Mouse (Mus musculus) gastrocnemius, postnatal 10 days (tissue): ENCODE data around the gene Cop1. TPM values are rescaled to one million over a fixed set of nuclear protein-coding genes. Genes with fewer than 3 reads are reported as not detected.
A peak's percentile ranks its signal among the peaks of the same experiment; 100 is the strongest.

ENCODE experiments used
- DNase-seq: peaks from one replicate; pipeline ENCODE4 v3.0.0; 2021; ENCODE audit warnings: mixed read lengths
- long read RNA-seq, 2 experiments: library from polyadenylated mRNA; stranded (forward); transcript quantifications; one replicate each; pipeline ENCODE4 v2.0.0; 2021
- total RNA-seq, 2 experiments: library from RNA; stranded (reverse); gene quantifications; 2 replicates each; pipeline ENCODE4 v1.2.3; 2021

The Cop1 gene
- total RNA-seq, result 100 to 1,000 TPM; 112 to 131 TPM
- long read RNA-seq, experiment 1, full-length matches to known transcripts, result 84 of 144 reads
- long read RNA-seq, experiment 1, partial matches to known transcripts, result 4 of 144 reads
- long read RNA-seq, experiment 1, other reads (novel, unspliced or antisense), result 56 of 144 reads
- long read RNA-seq, experiment 2, full-length matches to known transcripts, result 82 of 125 reads
- long read RNA-seq, experiment 2, partial matches to known transcripts, result 1 of 125 reads
- long read RNA-seq, experiment 2, other reads (novel, unspliced or antisense), result 42 of 125 reads

DNA sequence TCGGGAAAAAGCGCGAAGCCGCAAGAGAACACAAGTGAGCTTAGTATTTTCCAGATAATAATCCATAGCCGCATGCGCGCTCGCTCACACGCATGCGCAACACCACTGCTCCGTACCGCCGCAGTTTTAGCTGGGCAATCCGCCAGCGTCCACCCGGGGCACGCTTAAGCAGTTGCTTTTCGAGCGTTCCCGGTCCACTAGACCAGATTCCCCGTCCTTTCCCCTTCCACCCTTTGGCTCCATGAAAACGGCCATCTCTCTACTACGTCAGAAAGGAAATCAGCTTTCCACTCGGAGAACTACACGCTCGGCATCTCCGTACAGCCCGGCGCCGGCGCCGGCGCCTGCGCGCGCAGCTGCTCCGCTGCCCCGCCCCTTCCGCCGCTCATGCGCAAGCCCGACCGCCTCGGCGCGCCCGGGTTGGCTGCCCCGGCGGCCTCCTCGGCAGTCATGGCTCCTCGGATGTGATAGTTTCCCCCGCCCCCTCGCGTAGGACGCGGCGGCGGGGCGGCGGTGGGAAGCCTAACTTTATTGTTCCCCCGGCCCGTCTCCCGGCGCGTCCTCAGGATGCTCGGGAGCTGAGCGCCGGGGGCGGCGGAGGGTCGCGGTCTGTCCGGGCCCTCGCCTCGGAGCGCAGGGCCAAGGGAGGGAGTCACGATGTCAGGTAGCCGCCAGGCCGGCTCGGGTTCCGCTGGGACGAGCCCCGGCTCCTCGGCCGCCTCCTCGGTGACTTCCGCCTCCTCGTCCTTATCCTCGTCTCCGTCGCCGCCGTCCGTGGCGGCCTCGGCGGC lies at the start of gene Cop1:
Gene Cop1 (plus strand): TSS at position 540 of the 791 bp plus-strand sequence.
- DNase-seq, result peak; percentile 92

- DNase-seq, result no peak
Measured at GRCm38 (mm10) chr1:159186741-159187140, 45.4 kb upstream of the Cop1 start.

- DNase-seq, result no peak
Measured at GRCm38 (mm10) chr1:159198603-159199002, 33.5 kb upstream of the Cop1 start.

GRCm38 (mm10) chr1:159199606-159200005 lies 32.5 kb upstream of the Cop1 start:
- DNase-seq, result no peak

GRCm38 (mm10) chr1:159201220-159201619 lies 30.9 kb upstream of the Cop1 start:
- DNase-seq, result no peak

- DNase-seq, result no peak
Measured at GRCm38 (mm10) chr1:159211711-159212110, 20.4 kb upstream of the Cop1 start.

GRCm38 (mm10) chr1:159217437-159217836 lies 14.7 kb upstream of the Cop1 start:
- no peak for DNase-seq

GRCm38 (mm10) chr1:159222046-159222445 lies 10.1 kb upstream of the Cop1 start:
- DNase-seq, result no peak

GRCm38 (mm10) chr1:159225064-159225824 lies 6.9 kb upstream of the Cop1 start:
- no peak for DNase-seq

- DNase-seq, result peak; percentile 40
Measured at GRCm38 (mm10) chr1:159232572-159233261, 597 bp downstream of the Cop1 start.

GRCm38 (mm10) chr1:159233426-159233825 lies 1.3 kb downstream of the Cop1 start:
- no peak for DNase-seq

DNA sequence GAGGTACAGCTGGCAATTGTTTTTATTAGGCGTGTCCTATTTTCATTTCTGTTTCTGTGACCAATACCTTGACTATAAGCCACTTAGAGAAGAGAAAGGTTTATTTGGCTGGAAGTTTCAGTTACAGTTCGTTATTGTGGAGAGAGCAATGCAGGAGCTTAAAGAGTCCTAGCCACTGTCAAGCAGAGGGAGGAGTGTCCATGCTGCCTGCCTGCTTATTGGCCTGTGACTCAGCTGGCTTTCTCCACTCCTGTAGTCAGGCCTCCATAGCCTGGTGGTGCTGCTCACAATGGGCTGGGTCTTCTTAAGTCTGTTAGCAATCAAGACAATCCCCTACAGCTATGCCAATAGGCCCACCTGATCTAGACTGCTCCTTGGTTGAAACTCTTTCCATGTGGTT lies 2.4 kb downstream of the Cop1 start:
- no peak for DNase-seq

DNA sequence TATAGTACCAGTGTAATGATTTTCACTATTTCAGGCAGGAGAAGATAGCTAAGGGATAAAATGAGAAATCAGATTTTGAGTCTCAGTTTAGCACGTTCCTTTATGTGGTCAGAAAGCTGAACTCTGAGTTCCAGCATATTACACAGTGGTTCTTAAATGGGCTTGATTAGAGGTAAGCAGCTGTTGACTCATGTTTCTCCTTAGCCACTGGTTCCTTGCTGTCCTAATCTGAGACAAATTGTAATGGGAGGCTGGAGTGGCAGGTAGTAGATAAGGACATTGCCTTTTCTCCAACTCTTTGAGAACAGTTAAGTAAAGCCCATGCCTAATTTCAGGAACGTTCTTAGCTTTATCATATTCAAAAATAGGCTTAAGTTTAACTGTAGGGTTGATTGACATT lies 3.6 kb downstream of the Cop1 start:
- DNase-seq, result no peak

DNA sequence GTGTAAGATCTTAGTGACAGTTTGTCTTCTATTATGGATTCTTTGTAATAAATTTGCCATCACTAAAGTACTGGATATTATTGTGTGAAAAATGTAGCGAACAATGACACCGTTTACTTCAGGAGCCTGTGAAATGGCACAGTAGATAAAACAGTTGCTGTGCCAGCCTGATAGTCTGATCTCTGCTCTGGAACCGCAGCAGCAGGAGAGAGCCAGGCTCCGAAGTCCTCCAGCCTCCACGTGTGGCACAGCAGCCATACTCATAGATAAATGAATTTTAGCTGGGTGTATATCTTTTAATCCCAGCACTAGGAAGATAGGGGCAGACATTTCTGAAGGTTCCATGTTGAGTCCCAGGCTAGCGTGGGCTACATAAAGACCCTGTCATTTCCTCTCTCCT lies 6.0 kb downstream of the Cop1 start:
- no peak for DNase-seq

DNA sequence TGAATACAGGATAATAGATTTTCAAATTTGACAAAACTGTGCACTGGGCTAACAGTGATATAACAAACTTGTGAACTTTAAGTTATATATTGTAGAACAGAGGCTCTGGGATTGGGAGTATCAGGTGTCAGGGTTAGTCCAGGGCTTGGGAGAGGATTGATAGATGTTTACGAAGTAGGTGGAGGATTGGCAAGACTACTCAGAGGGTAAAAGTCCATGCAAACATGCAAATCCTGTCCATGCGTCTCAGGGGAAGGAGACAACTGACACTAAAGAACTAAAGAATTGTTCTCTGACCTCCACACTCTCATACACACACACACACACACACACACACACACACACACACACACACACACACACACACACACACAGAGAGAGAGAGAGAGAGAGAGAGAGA lies 18.2 kb downstream of the Cop1 start:
- no peak for DNase-seq

DNA sequence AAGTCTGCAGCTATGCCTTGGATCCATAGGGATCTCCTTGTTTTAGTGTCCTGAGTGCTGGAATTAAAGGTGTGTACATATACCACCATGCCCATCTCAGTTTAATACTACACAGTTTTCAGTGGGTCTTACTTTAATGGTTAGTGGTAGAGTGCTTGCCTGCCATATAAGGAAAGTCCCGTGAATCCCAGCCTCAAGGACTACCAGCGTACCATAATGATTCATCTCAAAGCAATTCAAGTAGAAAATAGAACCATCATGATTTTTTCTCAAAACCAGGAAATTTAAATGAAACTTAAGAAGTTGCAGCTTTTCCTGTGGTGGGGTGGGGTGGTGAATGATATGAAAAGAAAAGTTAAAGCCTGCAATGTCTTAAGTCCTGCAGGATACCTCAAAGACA lies 21.0 kb downstream of the Cop1 start:
- DNase-seq, result no peak

- DNase-seq, result no peak
Measured at GRCm38 (mm10) chr1:159254906-159255685, 23.0 kb downstream of the Cop1 start.

- no peak for DNase-seq
Measured at GRCm38 (mm10) chr1:159256543-159256942, 24.4 kb downstream of the Cop1 start.

- DNase-seq, result no peak
Measured at GRCm38 (mm10) chr1:159263820-159264219, 31.7 kb downstream of the Cop1 start.

DNA sequence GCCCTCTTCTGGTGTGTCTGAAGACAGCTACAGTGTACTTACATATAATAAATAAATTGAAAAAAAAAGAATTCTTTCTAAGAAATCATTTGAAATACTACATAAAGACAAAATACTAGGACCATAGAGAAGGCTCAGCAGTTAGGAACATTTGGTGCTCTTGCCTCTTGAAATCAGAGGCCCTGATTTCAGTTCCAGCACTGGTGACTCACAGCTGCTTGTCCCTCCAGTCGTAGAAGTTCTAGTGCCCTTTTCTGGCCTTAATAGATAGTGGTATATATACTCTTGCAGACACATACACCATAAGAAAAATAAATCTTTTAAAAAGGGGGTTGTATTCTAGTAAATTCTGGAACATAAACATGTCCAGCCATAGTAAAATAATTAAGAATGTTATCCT lies 48.0 kb downstream of the Cop1 start:
- DNase-seq, result no peak

GRCm38 (mm10) chr1:159281861-159282260 lies 49.7 kb downstream of the Cop1 start:
- DNase-seq, result no peak

DNA sequence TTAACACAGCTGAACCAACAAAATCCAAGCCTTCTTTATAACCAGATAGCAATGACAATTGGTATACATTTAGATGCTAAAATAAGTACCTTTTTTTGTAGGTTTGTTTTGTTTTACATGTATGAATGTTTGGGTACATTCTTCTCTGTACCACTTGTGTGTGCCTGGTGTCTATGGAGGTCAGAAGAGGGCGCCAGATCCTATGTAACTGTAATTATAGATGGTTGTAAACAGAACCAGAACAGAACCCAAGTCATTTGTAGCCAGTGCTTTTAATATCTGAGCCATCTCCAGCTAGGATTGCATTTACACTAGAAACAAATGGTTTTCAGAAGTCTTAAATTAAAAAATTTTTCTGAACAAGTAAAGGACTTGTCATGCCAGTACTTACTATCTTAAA lies 54.7 kb downstream of the Cop1 start:
- no peak for DNase-seq
